Mouse (Mus musculus) erythroblast, embryonic 14.5 days (primary cell): Measurements from ENCODE around the gene Armc6.

Source experiments
- GATA1 ChIP-seq: IDR thresholded peaks from 2 replicates; pipeline ENCODE4 v1.6.1; 2012; ENCODE audit warnings: low read length, inconsistent platforms, mixed read lengths
- TAL1 ChIP-seq: IDR thresholded peaks from 3 replicates; pipeline ENCODE4 v1.6.1; 2012; ENCODE audit warnings: low read length, inconsistent platforms, mixed read lengths

DNA sequence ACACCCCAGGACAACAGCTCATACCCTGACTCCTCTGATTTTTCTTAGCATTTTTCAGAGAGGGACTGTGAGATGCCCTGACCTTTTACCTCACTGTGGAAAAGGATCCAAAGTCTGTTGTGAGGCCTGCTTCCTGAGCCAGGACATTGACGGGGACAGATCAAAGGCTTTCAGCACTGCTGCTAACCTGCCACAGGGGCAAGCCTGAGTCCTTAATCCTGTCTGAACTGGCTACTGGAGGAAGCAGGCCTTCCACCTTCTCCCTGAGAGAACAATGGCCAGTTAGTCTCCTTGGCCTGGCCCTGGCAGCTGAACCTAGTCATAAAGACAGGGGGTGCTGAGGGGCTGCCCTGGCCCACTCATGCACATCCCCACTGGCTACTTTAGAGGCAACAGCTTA, 26.1 kb downstream of the Armc6 start:
- TF ChIP-seq TAL1: no peak
- no peak for TF ChIP-seq GATA1
